Mouse (Mus musculus): Measurements from ENCODE around the gene Vmn2r85. TPM values are rescaled to one million over a fixed set of nuclear protein-coding genes. Genes with fewer than 3 reads are reported as not detected.

Vmn2r85 gene
- polyA plus RNA-seq, 1 experiment from 2014 or later: not detected

DNA sequence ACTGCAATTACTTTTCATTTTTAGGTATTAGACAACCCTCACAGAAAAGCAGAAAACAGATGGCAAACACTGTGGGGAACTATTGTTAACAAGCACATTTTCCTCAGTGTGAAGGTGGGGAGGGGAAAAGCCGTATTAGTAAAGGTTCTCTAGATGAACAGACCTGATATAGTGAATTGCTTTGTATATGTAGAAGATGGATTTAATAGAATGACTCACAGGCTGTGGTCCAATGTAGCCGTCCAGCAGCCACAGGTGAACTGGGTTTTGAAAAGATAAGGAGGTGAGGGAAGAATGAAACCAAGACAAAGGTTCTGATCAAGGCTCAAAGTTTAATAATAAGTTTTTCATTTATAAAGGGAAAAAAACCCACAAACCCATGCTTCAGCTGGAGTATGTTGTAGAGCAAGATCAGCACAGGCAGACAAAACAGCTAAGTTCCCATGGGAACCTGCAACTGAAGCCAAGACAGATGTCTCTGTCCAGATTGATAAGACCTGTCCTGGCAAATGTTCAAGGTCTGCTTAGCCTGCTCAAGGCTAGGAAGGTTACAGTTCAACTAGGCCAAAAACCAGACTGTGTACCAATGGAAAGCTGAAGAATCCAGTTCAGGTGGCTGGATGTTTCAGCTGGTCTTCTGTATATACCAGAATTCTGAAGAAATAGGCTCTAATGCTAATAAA, 56.9 kb downstream of the Vmn2r85 start:
- Histone ChIP-seq H3K9me3 (no peaks in the 10 kb centered on the region), H3K4me3 (no peak overlapping the region), H3K27ac (no peak overlapping the region), H3K36me3 (no peaks in the 10 kb centered on the region), H3K27me3 (no peaks in the 10 kb centered on the region), H3K9ac (no peak overlapping the region), H3K4me2 (no peak overlapping the region), H3K4me1 (replicated peaks) (no peaks in the 10 kb centered on the region)
- WGBS: 83% methylated on average over 2 of the region's 2 CpGs
- ATAC-seq (ENCODE audit: low FRiP score): no peak

DNA sequence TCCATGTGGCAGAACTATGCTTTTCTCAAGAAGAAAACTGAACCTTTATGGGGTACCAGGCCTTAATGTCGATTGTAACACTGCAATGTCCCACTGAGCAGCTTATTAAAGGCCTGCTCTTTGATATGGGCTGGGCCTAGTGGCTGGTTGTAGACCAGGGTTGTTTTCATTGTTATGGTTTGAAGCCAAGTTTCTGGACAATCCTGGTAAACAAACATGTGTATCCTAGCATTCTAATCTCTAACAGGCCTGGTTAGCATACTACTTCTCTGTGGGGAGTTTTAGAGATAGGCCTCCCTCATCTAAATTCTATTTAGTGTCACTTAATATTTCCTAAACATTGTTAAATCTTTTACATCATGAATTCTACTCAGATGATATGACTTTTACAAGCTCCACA, 57.9 kb downstream of the Vmn2r85 start:
- H3K27ac ChIP-seq: no peak overlapping the region
- no peak for ATAC-seq (ENCODE audit: low FRiP score)
- no peaks in the 10 kb centered on the region for H3K36me3 ChIP-seq
- H3K4me1 ChIP-seq (replicated peaks): no peaks in the 10 kb centered on the region
- H3K9me3 ChIP-seq: no peaks in the 10 kb centered on the region
- no peak overlapping the region for H3K4me2 ChIP-seq
- no peaks in the 10 kb centered on the region for H3K27me3 ChIP-seq
- no peak overlapping the region for H3K9ac ChIP-seq
- WGBS: 76% methylated on average over 1 of the region's 1 CpGs
- no peak overlapping the region for H3K4me3 ChIP-seq

DNA sequence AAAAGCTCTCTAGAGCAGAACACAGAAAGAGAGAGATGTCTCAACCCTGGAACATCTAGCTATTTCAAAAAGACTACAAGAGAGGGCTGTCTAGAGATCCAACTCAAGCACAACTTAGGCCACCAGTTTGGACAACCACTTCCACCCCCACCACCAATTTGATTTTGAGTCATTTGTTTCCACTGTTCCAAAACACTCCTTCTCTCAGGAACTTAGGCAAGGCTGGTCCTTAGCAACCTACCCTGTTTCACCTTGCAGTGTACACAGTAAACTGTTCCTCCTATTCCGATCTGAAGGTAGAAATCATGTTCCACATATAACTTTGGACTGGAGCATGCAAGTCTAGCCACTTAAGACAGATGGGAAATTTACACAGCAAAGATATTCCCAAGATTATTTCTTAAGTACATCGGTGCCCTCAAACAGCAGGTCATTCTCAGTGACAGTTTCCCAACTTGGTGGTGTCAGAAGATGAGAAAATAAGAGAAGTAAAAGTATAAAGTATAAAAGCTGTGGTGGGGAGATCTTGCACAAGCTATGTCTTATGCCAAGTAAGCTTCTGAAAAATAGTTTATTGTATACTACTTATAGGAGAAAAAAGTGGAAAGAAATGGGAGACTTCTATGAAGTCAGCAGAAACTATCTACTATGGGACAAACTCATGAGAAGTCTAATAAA, 59.4 kb downstream of the Vmn2r85 start:
- no peak overlapping the region for H3K4me2 ChIP-seq
- H3K4me1 ChIP-seq (replicated peaks): no peaks in the 10 kb centered on the region
- no peaks in the 10 kb centered on the region for H3K9me3 ChIP-seq
- no peaks in the 10 kb centered on the region for H3K36me3 ChIP-seq
- H3K9ac ChIP-seq: no peak overlapping the region
- no peak for ATAC-seq (ENCODE audit: low FRiP score)
- H3K4me3 ChIP-seq: no peak overlapping the region
- H3K27me3 ChIP-seq: no peaks in the 10 kb centered on the region
- H3K27ac ChIP-seq: no peak overlapping the region
- WGBS: 88% methylated on average over 2 of the region's 2 CpGs

DNA sequence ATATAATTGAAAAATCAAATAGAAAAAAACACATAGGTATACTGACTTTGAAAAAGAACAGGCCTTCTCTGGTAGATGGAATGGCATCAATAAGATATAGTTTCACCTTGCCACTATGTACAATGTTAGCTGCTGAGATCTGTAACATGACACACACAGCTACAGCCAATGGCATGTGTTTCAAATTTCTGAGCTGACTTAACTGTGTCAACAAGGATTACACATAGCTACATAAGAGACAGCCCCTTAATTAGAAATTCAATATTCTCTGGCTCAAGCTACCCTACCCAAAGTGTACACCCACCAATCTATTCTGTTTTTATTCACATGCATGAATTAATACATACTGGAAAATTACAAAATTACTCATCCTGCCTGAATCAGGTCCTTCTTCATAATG, 61.1 kb downstream of the Vmn2r85 start:
- Histone ChIP-seq H3K27me3 (no peaks in the 10 kb centered on the region), H3K4me2 (no peak overlapping the region), H3K9ac (no peak overlapping the region), H3K4me3 (no peak overlapping the region), H3K9me3 (no peaks in the 10 kb centered on the region), H3K27ac (no peak overlapping the region), H3K4me1 (replicated peaks) (no peaks in the 10 kb centered on the region), H3K36me3 (no peaks in the 10 kb centered on the region)
- ATAC-seq (ENCODE audit: low FRiP score): no peak

DNA sequence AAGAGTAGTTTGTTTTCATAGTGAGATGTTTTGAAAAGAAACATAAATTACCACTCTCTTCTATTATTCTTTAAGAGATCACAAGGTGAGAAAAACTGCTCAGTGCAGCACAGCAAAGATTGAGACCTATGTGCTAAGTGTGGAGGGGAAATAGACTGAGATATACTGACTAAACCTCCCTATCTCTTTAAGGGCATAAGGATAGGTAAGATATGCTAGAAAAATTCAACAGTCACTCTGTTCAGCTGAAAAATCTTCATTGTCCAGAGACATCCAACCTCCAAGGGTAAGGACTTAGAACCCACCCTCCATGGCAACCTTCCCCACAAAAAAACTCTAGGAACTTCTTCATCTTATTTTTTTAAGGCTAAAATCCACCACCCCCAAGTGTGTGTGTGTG, 64.7 kb downstream of the Vmn2r85 start:
- no peaks in the 10 kb centered on the region for H3K9me3 ChIP-seq
- no peaks in the 10 kb centered on the region for H3K4me1 ChIP-seq (replicated peaks)
- H3K27ac ChIP-seq: no peak overlapping the region
- ATAC-seq (ENCODE audit: low FRiP score): no peak
- no peaks in the 10 kb centered on the region for H3K36me3 ChIP-seq
- H3K4me2 ChIP-seq: no peak overlapping the region
- H3K9ac ChIP-seq: no peak overlapping the region
- H3K27me3 ChIP-seq: no peaks in the 10 kb centered on the region
- H3K4me3 ChIP-seq: no peak overlapping the region

Other genes starting within 250 kb of the Vmn2r85 start
- gene Olfr826, start 245.5 kb downstream of the Vmn2r85 start, polyA plus RNA-seq (2015; fragmentation: Nextera tagmentation; extraction: Ambion mirVana): not detected in 2 replicates
- not detected in 2 replicates for gene Olfr827, start 215.3 kb downstream of the Vmn2r85 start, polyA plus RNA-seq (2015; fragmentation: Nextera tagmentation; extraction: Ambion mirVana)
- gene Neurod4, start 149.5 kb downstream of the Vmn2r85 start, polyA plus RNA-seq (2015; fragmentation: Nextera tagmentation; extraction: Ambion mirVana): 2.7 and 6.7 TPM in 2 replicates
- not detected in 2 replicates for gene Tespa1, start 106.8 kb downstream of the Vmn2r85 start, polyA plus RNA-seq (2015; fragmentation: Nextera tagmentation; extraction: Ambion mirVana)
- gene Vmn2r84, start 35.4 kb downstream of the Vmn2r85 start, polyA plus RNA-seq (2015; fragmentation: Nextera tagmentation; extraction: Ambion mirVana): not detected in 2 replicates
- 0.03 TPM in 1 of 2 replicates, not detected in the other for gene Vmn2r86, start 26.3 kb upstream of the Vmn2r85 start, polyA plus RNA-seq (2015; fragmentation: Nextera tagmentation; extraction: Ambion mirVana)
- gene Vmn2r87, start 67.7 kb upstream of the Vmn2r85 start, polyA plus RNA-seq (2015; fragmentation: Nextera tagmentation; extraction: Ambion mirVana): 0.12 TPM in 1 of 2 replicates, not detected in the other